Mouse (Mus musculus): ENCODE data around the gene Aplp1. TPM values are rescaled to one million over a fixed set of nuclear protein-coding genes. Genes with fewer than 3 reads are reported as not detected.

The Aplp1 gene
- polyA plus RNA-seq, 1 experiment, result 1,125 TPM

DNA sequence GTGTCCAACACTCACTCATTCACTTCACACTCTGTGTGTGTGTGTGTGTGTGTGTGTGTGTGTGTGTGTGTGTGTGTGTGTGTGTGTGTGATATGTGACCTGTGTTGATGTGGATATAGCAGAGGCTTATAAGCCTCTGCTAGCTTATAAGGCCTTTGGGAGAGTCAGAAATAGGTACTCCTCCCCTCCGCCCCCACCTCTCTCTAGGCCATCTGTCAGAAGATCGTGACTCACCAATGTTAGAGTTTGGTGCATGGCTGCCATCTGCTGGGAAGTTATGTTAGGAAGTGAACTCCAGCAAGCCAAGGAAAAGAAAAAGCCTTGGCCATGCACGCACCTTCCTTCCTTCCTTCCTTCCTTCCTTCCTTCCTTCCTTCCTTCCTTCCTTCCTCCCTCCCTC is 13.5 kb downstream of the Aplp1 start:
- Histone ChIP-seq H3K4me3 (ENCODE audit: insufficient read depth, low read length) (no peak overlapping the region), H3K27ac (ENCODE audit: insufficient read depth, low read length) (peak overlapping the region; percentile 43; the same call in 1 of the 2 replicates)

GRCm38 (mm10) chr7:30430191-30430590 is 15.1 kb downstream of the Aplp1 start:
- H3K4me1 ChIP-seq (ENCODE audit: control insufficient read depth, insufficient read depth, low read length), result no peaks in the 10 kb centered on the region; the same call in 1 of the 2 replicates
- H3K4me3 ChIP-seq (ENCODE audit: insufficient read depth, low read length), result no peak overlapping the region
- TF ChIP-seq POLR2A (IDR thresholded peaks at IDR 0.05; ENCODE audit: extremely low read depth, insufficient read depth, low read length) (no peak), CTCF (IDR thresholded peaks at IDR 0.05; ENCODE audit: extremely low read depth, insufficient read depth, low read length) (no peak)
- H3K27ac ChIP-seq (ENCODE audit: insufficient read depth, low read length), result no peak overlapping the region

More for the DNA sequence above, 13.5 kb downstream of the Aplp1 start:
- TF ChIP-seq POLR2A (IDR thresholded peaks at IDR 0.05; ENCODE audit: extremely low read depth, insufficient read depth, low read length), result no peak
- TF ChIP-seq CTCF (IDR thresholded peaks at IDR 0.05; ENCODE audit: extremely low read depth, insufficient read depth, low read length), result peak; percentile 81
- no peaks in the 10 kb centered on the region; the same call in 1 of the 2 replicates for H3K4me1 ChIP-seq (ENCODE audit: control insufficient read depth, insufficient read depth, low read length)

DNA sequence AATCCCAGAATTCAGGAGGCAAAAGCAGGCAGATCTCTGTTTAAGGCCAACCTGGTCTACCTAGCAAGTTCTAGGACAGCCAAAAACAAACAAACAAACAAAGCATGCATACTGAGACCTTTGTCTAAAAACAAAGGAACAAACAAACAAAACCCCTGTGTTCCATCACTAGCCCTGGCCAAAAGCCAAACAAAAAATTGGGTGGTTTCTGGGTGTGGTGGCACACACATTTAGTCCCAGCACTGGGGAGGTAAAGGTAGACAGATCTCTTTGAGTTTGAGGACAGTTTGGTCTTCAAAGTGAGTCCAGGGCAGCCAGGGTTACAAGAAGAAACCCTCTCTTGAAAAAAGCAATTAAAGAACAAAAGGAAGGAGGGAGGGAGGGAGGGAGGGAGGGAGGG is 16.0 kb downstream of the Aplp1 start:
- H3K27ac ChIP-seq (ENCODE audit: insufficient read depth, low read length), result no peak overlapping the region
- TF ChIP-seq POLR2A (IDR thresholded peaks at IDR 0.05; ENCODE audit: extremely low read depth, insufficient read depth, low read length) (no peak), CTCF (IDR thresholded peaks at IDR 0.05; ENCODE audit: extremely low read depth, insufficient read depth, low read length) (no peak)
- no peaks in the 10 kb centered on the region; the same call in 1 of the 2 replicates for H3K4me1 ChIP-seq (ENCODE audit: control insufficient read depth, insufficient read depth, low read length)
- no peak overlapping the region for H3K4me3 ChIP-seq (ENCODE audit: insufficient read depth, low read length)

- no peak for TF ChIP-seq CTCF (IDR thresholded peaks at IDR 0.05; ENCODE audit: extremely low read depth, insufficient read depth, low read length)
- TF ChIP-seq POLR2A (IDR thresholded peaks at IDR 0.05; ENCODE audit: extremely low read depth, insufficient read depth, low read length), result 0 out of 2 replicates have a peak, but pooled peaks have one; percentile 30
- Histone ChIP-seq H3K4me1 (ENCODE audit: control insufficient read depth, insufficient read depth, low read length) (no peaks in the 10 kb centered on the region), H3K27ac (ENCODE audit: insufficient read depth, low read length) (peak overlapping the region; percentile 68), H3K4me3 (ENCODE audit: insufficient read depth, low read length) (peak overlapping the region; percentile 70)
Measured at GRCm38 (mm10) chr7:30423071-30423641, 22.2 kb downstream of the Aplp1 start.

GRCm38 (mm10) chr7:30422560-30422959 is 22.8 kb downstream of the Aplp1 start:
- peak overlapping the region; percentile 68 for H3K27ac ChIP-seq (ENCODE audit: insufficient read depth, low read length)
- TF ChIP-seq CTCF (IDR thresholded peaks at IDR 0.05; ENCODE audit: extremely low read depth, insufficient read depth, low read length) (no peak), POLR2A (IDR thresholded peaks at IDR 0.05; ENCODE audit: extremely low read depth, insufficient read depth, low read length) (no peak)
- peak overlapping the region; percentile 70 for H3K4me3 ChIP-seq (ENCODE audit: insufficient read depth, low read length)
- no peaks in the 10 kb centered on the region for H3K4me1 ChIP-seq (ENCODE audit: control insufficient read depth, insufficient read depth, low read length)

DNA sequence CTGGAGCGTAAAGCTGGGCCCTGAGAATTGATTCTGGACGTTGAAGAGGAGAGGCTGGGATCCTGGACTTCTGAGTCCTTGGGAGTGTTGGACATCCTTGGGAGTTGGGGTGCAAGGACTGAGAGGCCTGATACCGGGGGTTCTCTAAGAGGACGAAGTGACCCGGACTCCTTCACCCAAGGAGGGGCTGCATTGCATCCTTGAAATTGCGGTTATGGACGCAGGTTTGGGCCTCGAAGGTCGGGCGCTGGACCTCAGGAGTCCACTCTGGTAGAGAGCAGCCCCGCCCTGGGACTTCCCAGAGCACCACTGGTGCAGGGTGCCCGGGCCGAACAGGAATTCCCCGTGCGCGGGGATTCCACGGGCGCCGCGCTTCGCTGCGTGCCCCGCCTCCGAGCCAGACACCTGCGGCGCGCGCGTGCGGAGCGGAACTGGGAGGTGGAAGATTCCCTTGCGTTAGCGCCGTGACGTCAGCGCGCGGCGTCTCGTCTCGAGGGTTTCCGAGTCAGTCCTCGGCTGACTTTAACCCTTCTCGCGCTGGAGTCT is 23.4 kb downstream of the Aplp1 start:
- H3K4me1 ChIP-seq (ENCODE audit: control insufficient read depth, insufficient read depth, low read length), result no peaks in the 10 kb centered on the region
- no peak for TF ChIP-seq CTCF (IDR thresholded peaks at IDR 0.05; ENCODE audit: extremely low read depth, insufficient read depth, low read length)
- no peak; the same call in 1 of the 2 replicates for TF ChIP-seq POLR2A (IDR thresholded peaks at IDR 0.05; ENCODE audit: extremely low read depth, insufficient read depth, low read length)
- peak overlapping the region; percentile 68; the same call in 1 of the 2 replicates for H3K27ac ChIP-seq (ENCODE audit: insufficient read depth, low read length)
- H3K4me3 ChIP-seq (ENCODE audit: insufficient read depth, low read length), result peak overlapping the region; percentile 70

- Histone ChIP-seq H3K4me1 (ENCODE audit: control insufficient read depth, insufficient read depth, low read length) (no peaks in the 10 kb centered on the region), H3K4me3 (ENCODE audit: insufficient read depth, low read length) (peak within 1 kb of the TSS; percentile 70), H3K27ac (ENCODE audit: insufficient read depth, low read length) (peak within 1 kb of the TSS; percentile 68)
- TF ChIP-seq CTCF (IDR thresholded peaks at IDR 0.05; ENCODE audit: extremely low read depth, insufficient read depth, low read length), result no peak
- TF ChIP-seq POLR2A (IDR thresholded peaks at IDR 0.05; ENCODE audit: extremely low read depth, insufficient read depth, low read length), result no peak
Measured at GRCm38 (mm10) chr7:30421175-30421889, 24.0 kb downstream of the Aplp1 start, which contains the start of gene Nfkbid. Gene Nfkbid (plus strand): TSS chr7:30421732.

GRCm38 (mm10) chr7:30420673-30421072 is 24.7 kb downstream of the Aplp1 start:
- H3K4me1 ChIP-seq (ENCODE audit: control insufficient read depth, insufficient read depth, low read length), result no peaks in the 10 kb centered on the region
- no peak overlapping the region for H3K27ac ChIP-seq (ENCODE audit: insufficient read depth, low read length)
- H3K4me3 ChIP-seq (ENCODE audit: insufficient read depth, low read length), result no peak overlapping the region
- no peak for TF ChIP-seq CTCF (IDR thresholded peaks at IDR 0.05; ENCODE audit: extremely low read depth, insufficient read depth, low read length)
- no peak for TF ChIP-seq POLR2A (IDR thresholded peaks at IDR 0.05; ENCODE audit: extremely low read depth, insufficient read depth, low read length)

DNA sequence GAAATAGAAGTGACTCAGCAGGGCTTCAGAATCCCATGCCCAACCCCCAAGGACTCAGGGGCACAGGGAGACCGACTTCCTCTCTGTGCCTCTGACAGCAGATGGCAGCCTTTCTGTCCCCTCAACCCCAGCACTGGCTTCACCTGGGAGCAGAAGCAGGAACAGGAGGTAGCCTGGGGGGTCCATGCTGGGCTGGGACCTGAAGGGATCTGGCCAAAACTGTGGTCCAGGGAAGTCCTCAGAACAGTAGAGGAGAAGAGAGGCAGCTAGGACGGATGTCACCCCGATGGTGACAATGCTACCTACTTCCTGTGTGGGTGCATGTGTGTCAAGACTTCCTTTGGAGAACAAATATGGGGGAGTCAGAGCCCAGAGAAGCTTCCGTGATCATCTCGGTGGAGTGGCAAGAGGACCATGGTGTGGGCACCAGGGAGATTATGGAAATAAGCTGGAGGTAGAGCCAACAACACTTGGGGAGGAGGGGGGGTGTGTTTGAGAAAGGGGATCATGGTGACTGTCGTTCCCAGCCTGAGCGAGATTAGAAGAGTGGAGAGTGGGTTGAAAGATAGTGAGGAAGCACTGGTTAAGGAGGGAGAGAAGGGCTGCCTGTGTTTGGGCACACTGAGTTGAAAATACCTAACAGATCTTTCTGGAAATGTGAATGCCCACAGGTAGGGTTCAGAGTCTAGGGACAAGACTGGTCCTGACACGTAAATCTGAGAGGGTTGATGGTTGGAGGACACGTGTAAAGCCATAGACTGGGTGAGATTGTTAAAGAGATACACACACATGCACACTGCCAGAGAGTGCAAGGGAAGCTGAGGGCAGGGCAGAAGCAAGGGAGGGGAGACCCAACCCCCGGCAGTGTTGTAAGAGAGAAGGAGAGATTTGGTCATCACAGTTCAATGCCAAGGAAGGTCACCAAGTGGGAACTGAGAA is 25.5 kb downstream of the Aplp1 start, which contains the start of gene Hcst:
Gene Hcst (minus strand): TSS at position 294 of the 939 bp plus-strand sequence.
- TF ChIP-seq CTCF (IDR thresholded peaks at IDR 0.05; ENCODE audit: extremely low read depth, insufficient read depth, low read length), result no peak
- Histone ChIP-seq H3K4me1 (ENCODE audit: control insufficient read depth, insufficient read depth, low read length) (no peaks in the 10 kb centered on the region), H3K27ac (ENCODE audit: insufficient read depth, low read length) (no peak within 1 kb of the TSS), H3K4me3 (ENCODE audit: insufficient read depth, low read length) (no peak within 1 kb of the TSS)

Data from cortical plate, adult 2 months (tissue).